Mouse (Mus musculus) cortical plate, adult 2 months (tissue): Measurements from ENCODE around the gene Gstt2.

ENCODE experiments used
- CTCF ChIP-seq: fragments of 200-500 bp; IDR thresholded peaks from 2 replicates; pipeline ENCODE4 v1.5.1; 2011; ENCODE audit warnings: mild to moderate bottlenecking, control low read depth, low read length; ENCODE audit not compliant: insufficient read depth; ENCODE audit errors: extremely low read depth
- POLR2A ChIP-seq: fragments of 200-500 bp; IDR thresholded peaks from 2 replicates; pipeline ENCODE4 v1.6.1; 2011; ENCODE audit warnings: mild to moderate bottlenecking, low read length, control low read depth; ENCODE audit not compliant: insufficient read depth; ENCODE audit errors: extremely low read depth

DNA sequence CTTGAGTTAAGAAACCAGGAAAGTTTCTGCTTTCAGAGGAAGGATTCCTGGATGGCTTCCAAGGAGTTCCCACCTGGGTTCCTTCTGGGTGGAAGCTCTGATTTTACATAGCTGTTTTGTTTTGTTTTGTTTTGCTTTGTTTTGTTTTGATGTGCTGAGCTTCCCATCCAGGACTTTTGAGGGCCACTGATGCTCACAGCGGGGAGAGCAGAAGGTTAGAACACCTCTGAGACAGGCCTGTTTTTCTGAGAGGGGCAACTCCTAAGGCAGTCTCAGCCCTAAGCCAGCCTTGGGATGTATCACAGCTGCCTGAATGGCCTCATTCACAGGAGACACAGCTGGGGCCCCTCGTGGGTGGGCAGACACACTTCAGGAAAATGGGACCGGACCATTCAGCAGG, 14.5 kb upstream of the Gstt2 start:
- TF ChIP-seq POLR2A (no peak), CTCF (no peak)
